Mouse (Mus musculus): ENCODE data around the gene Gm28042.
A peak's percentile ranks its signal among the peaks of the same experiment; 100 is the strongest.

Gm28042 gene

DNA sequence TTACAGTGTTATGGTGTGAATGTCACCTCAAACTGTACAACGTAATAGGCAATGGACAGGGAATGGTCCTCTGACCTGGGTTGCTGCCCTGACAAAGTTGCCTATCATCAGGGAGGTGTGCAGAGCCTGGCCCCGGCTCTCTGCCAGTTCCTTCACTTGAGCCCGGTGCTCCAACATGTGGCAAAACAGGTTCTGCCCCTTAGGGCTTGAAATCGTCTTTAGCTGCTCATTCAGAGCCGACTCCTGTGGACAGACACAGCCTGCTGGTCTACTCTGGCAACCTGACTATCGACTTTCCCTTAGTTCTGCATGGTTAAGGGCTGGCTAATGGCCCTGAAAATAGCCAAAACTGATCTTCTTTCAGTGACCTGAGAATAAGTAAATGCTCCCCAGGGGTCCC, 32.9 kb downstream of the Gm28042 start:
- DNase-seq (ENCODE audit: low spot score), result no peak

- no peak for DNase-seq (ENCODE audit: low spot score)
These were observed 33.4 kb downstream of the Gm28042 start for GRCm38 (mm10) chr2:120060651-120061050.

- DNase-seq (ENCODE audit: low spot score), result no peak
These were observed 35.0 kb downstream of the Gm28042 start for GRCm38 (mm10) chr2:120062248-120062647.

DNA sequence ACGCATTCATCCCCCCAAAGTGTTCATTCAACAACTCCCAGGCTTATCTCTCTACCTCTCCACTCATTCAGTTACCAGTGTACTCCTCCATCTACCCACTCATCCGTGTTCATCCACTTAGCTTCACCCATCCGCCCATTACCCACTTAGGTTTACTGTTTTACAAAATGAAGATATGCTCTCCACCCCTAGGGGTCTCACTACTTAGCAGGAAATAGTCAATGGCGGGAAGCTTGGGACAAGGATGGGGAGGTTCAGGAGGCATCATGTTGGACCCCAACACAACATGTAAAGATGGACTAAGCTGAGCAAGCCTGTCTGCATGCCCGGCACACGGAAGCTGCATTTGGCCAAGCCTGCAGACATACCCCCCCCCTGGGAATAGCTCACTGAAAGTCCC, 37.3 kb downstream of the Gm28042 start:
- DNase-seq (ENCODE audit: low spot score), result no peak

DNA sequence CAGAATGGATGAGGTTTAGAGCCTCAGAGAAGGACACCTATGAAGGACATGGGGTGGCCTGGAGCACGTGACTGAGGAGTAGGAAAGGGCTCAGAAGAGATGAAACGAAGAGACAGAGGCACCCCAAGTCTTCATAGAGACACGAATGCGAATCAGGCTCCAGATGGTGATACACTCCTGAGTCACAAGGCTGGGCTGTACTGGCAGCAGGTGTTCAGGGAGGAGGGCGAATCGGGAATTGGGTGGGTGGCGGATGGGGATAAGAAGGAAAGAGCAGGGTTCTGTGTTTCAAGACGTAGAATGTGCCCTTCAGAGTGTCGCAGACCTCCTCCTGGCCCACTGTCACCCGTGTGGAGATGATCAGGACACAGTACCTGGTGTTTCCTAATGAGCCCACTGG, 38.0 kb downstream of the Gm28042 start:
- no peak for DNase-seq (ENCODE audit: low spot score)

DNA sequence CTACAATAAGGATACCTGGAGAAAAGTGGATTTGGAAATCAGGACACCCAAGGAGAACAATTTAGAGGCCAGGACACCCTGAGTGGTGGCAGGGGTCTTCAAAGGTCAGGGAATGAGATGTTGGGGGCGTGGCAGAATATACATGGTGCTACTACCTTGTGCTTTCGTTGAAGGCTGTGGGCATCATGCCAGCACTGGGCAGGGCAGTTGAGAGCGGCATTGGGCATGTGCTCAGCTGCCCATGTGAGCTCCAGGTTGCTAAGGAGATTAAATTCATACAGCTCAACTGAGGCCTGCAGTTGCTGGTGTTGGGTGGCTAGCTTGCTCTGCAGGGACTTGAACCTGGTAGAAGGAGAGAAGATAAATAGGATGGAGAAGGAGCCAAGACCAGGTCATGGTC, 38.9 kb downstream of the Gm28042 start:
- DNase-seq (ENCODE audit: low spot score), result no peak

DNA sequence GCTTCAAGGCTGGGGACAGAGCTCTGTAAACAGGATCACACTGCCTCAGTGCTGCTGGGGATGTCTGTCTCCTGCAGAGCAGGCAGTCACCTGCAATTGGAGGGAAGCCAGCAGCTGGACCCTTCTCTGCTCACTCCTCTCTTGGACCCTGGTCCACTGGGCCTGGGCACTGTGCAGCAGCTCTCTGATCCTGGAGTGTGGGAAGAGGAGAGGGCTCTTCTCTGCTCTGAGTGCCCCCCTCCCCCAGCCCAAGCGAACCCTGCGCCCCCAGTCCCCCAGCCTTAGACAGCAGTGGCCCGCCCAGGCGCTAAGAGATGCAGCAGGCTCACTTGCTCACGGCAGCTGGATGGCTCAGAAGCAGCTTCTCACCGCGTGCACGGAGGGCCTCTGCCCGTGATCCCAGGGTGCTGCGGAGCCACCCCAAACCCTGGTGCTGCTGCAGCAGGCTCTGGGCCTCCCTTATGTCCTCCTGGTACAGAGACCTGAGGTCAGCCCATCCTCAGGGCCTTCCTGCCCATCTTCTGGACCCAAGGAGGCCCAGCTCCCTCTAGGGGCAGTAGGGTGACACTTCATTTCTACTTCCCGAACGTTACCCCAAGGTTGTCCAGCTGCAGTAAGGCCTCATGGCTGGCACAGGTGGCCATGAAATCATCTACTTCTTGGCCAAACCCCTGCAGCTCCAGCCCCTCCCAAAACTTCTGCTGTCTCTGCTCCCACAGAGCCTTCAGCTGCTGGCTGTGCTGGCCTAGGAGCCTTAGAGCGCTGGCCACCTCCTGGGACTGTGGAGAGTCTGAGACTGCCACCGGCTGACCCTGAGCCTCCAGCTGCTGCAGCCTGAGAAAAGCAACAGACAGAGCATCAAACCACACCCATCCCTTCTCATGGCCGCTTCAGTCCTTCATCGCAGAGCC, 41.5 kb downstream of the Gm28042 start:
- DNase-seq (ENCODE audit: low spot score), result no peak

DNA sequence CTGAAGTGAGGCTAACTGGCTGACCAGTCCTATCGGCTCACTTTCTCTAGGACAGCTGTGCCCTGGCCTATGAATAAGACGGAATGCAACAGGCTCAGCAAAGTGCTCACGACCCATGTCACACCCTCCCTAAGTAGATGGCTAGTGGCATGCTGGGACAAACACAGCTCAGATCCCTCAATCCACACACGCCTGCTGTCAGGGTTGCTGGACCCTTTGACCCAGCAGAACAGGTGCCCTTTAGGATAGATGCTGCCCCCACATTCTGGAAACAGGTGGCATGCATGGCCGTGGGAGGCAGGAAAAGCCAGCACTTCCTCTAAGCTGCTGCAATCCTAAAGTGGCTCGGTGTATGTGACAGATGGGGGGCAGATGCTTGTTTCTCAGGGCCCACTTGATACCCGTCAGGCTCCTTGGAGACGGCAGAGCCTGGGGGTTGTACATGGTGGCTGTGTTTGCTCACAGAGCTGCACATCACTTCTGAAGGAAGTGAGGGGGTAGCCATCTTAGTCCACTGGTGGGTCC, 42.2 kb downstream of the Gm28042 start:
- DNase-seq (ENCODE audit: low spot score), result peak; percentile 52

DNA sequence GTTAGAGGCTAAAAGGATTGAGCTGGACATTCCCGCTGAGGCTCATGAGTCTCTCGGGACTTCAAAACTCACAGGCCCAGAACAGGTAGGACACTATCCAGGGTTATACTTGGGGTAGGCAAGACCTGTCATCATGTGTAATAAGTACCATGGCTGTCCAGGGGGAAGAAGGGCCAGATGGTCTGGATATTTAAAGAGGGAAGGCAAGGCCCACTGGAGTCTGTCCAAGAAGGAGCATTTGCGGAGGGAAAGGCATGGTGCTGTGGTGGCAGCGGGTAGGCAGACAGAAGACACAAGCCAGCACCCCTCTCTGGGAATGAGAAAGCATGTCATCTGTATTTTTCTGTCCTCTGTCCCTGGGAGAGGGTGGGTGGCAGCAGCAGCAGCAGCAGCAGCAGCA, 46.8 kb downstream of the Gm28042 start:
- DNase-seq (ENCODE audit: low spot score), result no peak

DNA sequence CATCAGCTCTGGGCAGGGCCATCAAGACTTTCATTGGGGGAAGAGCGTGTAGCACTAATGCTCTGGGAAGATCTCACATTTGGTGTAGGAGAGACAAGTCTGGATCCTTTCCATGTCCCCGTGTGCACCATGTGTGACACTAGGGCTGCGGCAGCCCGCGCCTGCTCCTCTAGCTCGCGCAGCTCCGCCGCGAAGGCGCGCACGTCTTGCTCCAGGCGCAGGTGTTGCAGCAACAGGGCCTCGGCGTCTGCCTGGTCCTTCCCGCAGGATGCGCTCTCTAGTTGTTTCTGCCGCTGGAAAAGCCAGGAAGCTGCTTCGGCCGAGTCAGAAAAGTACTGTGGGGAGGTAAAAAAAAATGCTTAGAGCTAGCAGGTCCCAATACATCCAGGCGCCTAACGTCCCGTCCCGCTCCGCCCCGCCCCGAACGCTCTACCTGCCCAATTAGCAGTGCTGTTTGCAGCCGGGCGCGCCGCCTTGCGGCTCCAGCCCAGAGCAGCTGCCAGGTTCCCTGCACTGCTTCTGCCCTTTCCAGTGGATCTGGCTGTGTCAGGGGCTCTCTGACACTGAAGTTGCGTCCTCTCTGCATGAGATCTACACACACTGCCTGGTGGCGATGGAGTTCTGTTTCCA, 48.9 kb downstream of the Gm28042 start:
- no peak for DNase-seq (ENCODE audit: low spot score)

GRCm38 (mm10) chr2:120082416-120082815, 55.1 kb downstream of the Gm28042 start:
- no peak for DNase-seq (ENCODE audit: low spot score)

GRCm38 (mm10) chr2:120084593-120085361, 57.5 kb downstream of the Gm28042 start:
- no peak for DNase-seq (ENCODE audit: low spot score)

GRCm38 (mm10) chr2:120086038-120086437, 58.7 kb downstream of the Gm28042 start:
- DNase-seq (ENCODE audit: low spot score), result no peak

GRCm38 (mm10) chr2:120087391-120087790, 60.1 kb downstream of the Gm28042 start:
- DNase-seq (ENCODE audit: low spot score), result no peak

GRCm38 (mm10) chr2:120087897-120088296, 60.6 kb downstream of the Gm28042 start:
- no peak for DNase-seq (ENCODE audit: low spot score)

- no peak for DNase-seq (ENCODE audit: low spot score)
These were observed 63.7 kb downstream of the Gm28042 start for GRCm38 (mm10) chr2:120090979-120091378.

Data from layer of hippocampus, adult 9-10 months (tissue).